Mouse (Mus musculus) E14TG2a.4 (cell line): ENCODE data around the gene Fabp3.
A peak's percentile ranks its signal among the peaks of the same experiment; 100 is the strongest.

Source experiments
- H3K27me3 ChIP-seq: 2 replicates; pipeline ENCODE4 v1.6.1; 2014; ENCODE audit warnings: low read length, control low read depth; ENCODE audit not compliant: insufficient read depth
- H3K36me3 ChIP-seq: 2 replicates; pipeline ENCODE4 v1.6.1; 2014; ENCODE audit warnings: low read length, control low read depth; ENCODE audit not compliant: insufficient read depth
- H3K4me1 ChIP-seq: replicated peaks from 2 replicates; pipeline ENCODE4 v1.6.1; 2014; ENCODE audit warnings: low read depth, low read length, control low read depth
- H3K4me3 ChIP-seq: replicated peaks from 2 replicates; pipeline ENCODE4 v1.5.1; 2014; ENCODE audit warnings: mild to moderate bottlenecking, low read length
- H3K9me3 ChIP-seq: 2 replicates; pipeline ENCODE4 v1.6.1; 2014; ENCODE audit warnings: low read length, control low read depth
- CTCF ChIP-seq: conservative IDR thresholded peaks from 2 replicates; pipeline ENCODE4 v1.5.1; 2014; ENCODE audit warnings: low read length
- NANOG ChIP-seq: IDR thresholded peaks from 2 replicates; pipeline ENCODE4 v1.6.1; 2014; ENCODE audit warnings: borderline replicate concordance, low read length, mixed read lengths
- POU5F1 ChIP-seq: IDR thresholded peaks from 2 replicates; pipeline ENCODE4 v1.6.1; 2014; ENCODE audit warnings: low read length, borderline replicate concordance

Gene Fabp3

DNA sequence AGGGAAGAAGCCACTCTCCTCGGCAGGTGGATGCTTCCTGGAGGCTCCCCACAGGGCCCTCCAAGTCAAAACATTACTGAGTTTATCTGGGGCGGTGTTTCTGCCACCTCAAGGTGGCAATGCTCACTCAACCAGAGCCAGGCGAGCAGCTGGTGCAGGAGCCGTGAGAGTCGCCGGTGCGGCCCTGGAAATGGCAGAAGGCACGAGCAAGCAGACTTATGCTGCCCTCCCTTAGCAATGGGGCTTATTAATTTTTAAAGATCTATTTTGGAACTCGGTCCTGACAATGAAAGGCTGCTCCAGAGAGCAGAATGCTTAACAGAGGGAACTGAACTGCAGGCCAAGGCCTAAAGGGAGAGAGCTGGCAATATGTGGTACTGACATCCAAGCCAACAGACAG, 19.0 kb downstream of the Fabp3 start:
- Histone ChIP-seq H3K4me1 (peaks cover 45% of the 10 kb centered on the region), H3K9me3 (no peaks in the 10 kb centered on the region), H3K27me3 (no peaks in the 10 kb centered on the region), H3K36me3 (peaks cover 75% of the 10 kb centered on the region), H3K4me3 (no peak overlapping the region)
- TF ChIP-seq CTCF (no peak), POU5F1 (no peak), NANOG (no peak)

- TF ChIP-seq CTCF (no peak), POU5F1 (no peak), NANOG (no peak)
- H3K27me3 ChIP-seq = no peaks in the 10 kb centered on the region
- H3K4me1 ChIP-seq = peaks cover 6% of the 10 kb centered on the region
- H3K4me3 ChIP-seq = no peak overlapping the region
- H3K36me3 ChIP-seq = peaks cover 56% of the 10 kb centered on the region
- no peaks in the 10 kb centered on the region for H3K9me3 ChIP-seq
These were observed 27.5 kb downstream of the Fabp3 start for GRCm38 (mm10) chr4:130335867-130336266.

GRCm38 (mm10) chr4:130341691-130342090, 33.3 kb downstream of the Fabp3 start:
- TF ChIP-seq POU5F1 = no peak
- peak; percentile 85 for TF ChIP-seq CTCF
- Histone ChIP-seq H3K9me3 (no peaks in the 10 kb centered on the region), H3K4me3 (no peak overlapping the region), H3K27me3 (no peaks in the 10 kb centered on the region), H3K4me1 (peaks cover 6% of the 10 kb centered on the region), H3K36me3 (peaks cover 74% of the 10 kb centered on the region)

DNA sequence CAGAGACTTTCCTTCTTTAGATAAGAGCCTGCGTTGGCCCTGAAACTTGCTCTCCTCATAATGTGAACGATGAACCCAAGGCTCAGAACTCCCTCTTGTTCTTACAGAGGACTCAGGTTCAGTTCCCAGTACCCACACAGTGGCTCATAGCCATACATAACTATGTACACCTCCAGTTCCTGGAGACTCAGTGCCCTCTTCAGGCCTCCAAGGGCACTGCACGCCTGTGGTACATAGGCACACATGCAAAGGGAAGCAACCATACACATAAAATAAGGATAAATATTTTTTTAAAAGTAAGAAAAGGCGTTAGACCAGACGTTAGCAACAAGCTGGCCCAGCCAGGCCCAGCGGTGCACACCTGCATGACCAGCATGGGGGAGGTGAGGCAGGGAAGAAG, 41.3 kb downstream of the Fabp3 start:
- no peak overlapping the region for H3K4me3 ChIP-seq
- H3K27me3 ChIP-seq = no peaks in the 10 kb centered on the region
- TF ChIP-seq POU5F1 = no peak
- TF ChIP-seq CTCF = peak; percentile 78
- no peak for TF ChIP-seq NANOG

DNA sequence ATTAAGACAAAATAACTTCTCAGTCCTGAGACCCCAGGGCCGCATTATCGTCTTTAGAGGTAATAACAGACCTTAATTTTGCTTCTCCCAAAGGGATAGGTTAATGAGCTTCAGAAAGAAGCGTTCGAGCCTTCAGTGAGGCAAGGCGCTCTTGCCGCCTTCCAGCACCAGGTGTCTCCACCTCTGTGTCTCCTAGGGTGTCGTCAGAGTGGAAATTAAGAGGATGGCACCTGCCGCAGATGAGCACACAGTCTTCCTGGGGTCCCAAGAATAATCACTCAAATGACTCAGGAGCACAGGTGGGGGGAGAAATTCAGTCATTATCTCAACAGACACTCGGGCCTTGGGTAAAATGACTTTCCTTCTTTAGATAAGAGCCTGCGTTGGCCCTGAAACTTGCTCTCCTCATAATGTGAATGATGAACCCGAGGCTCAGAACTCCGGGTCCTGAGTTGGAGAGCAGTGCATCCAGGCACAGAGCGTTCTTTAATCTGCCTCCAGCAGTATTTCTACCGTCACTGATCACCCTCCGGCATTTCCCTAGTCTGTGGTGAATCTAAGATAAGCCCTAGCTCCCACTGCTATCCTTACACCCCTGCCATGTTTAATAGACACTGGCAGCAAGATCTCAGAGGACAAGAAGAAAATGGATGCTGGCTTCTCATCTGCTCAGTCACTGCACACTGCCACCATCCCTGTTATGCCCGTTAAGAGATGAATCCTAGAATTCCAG, 42.5 kb downstream of the Fabp3 start:
- Histone ChIP-seq H3K36me3 (peaks cover 95% of the 10 kb centered on the region), H3K27me3 (no peaks in the 10 kb centered on the region), H3K9me3 (no peaks in the 10 kb centered on the region), H3K4me3 (no peak overlapping the region), H3K4me1 (peaks cover 18% of the 10 kb centered on the region)
- TF ChIP-seq NANOG (no peak), CTCF (peak; percentile 21; the same call in 1 of the 2 replicates)

More for the DNA sequence above, 41.3 kb downstream of the Fabp3 start:
- Histone ChIP-seq H3K36me3 (peaks cover 98% of the 10 kb centered on the region), H3K9me3 (no peaks in the 10 kb centered on the region), H3K4me1 (peaks cover 16% of the 10 kb centered on the region)

- TF ChIP-seq POU5F1 (no peak), NANOG (no peak), CTCF (no peak)
- no peak overlapping the region for H3K4me3 ChIP-seq
- H3K27me3 ChIP-seq = no peaks in the 10 kb centered on the region
- peaks cover 89% of the 10 kb centered on the region for H3K36me3 ChIP-seq
- no peaks in the 10 kb centered on the region for H3K9me3 ChIP-seq
- peaks cover 22% of the 10 kb centered on the region for H3K4me1 ChIP-seq
These were observed 44.2 kb downstream of the Fabp3 start for GRCm38 (mm10) chr4:130352588-130352987.

DNA sequence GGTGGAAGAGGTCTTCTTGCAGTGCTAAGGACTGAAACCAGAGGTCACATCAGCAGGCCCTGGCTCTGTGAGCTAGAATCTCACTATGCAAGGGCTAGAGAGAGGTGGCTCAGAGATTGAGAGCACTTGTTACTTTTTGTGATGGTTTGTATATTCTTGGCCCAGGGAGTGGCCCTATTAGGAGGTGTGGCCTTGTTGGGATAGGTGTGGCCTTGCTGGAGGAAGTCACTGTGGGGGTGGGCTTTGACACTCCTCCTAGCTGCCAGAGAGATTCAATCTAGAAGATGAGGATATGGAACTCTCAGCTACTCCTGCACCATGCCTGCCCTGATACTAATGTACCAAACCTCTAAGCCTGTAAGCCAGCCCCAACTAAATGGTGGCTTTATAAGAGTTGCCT, 49.6 kb downstream of the Fabp3 start:
- Histone ChIP-seq H3K27me3 (no peaks in the 10 kb centered on the region), H3K36me3 (peaks cover 48% of the 10 kb centered on the region), H3K4me3 (peak overlapping the region; percentile 100), H3K4me1 (peaks cover 59% of the 10 kb centered on the region), H3K9me3 (no peaks in the 10 kb centered on the region)
- TF ChIP-seq CTCF (no peak), POU5F1 (no peak), NANOG (no peak)

- TF ChIP-seq CTCF (no peak), NANOG (no peak), POU5F1 (no peak)
- Histone ChIP-seq H3K4me1 (peaks cover 48% of the 10 kb centered on the region), H3K27me3 (no peaks in the 10 kb centered on the region), H3K36me3 (peaks cover 45% of the 10 kb centered on the region), H3K4me3 (peak within 1 kb of the TSS; percentile 100), H3K9me3 (no peaks in the 10 kb centered on the region)
These were observed 51.3 kb downstream of the Fabp3 start, which contains the start of the genes Zcchc17 and Snrnp40 for GRCm38 (mm10) chr4:130359486-130360237. Gene Zcchc17, minus strand, starts transcription at chr4:130359943. Gene Snrnp40, plus strand, starts transcription at chr4:130360132.

DNA sequence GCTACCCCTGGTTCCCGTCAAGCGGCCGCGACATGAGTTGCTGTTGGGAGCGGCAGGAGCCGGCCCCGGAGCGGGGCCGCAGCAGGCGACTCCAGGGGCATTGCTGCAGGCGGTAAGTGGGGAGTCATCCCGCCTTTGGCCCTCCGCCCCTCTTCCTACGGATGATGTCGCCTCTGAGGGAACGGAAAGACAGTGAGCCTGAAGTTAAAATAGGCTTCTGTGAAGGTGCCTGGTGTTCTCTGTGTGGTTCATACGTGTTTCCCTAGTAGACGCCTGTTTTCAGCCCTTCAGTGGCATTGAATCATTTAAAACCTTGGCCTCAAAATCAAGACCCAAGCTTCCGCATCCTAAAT, 51.8 kb downstream of the Fabp3 start:
- Histone ChIP-seq H3K4me3 (peak overlapping the region; percentile 100), H3K36me3 (peaks cover 44% of the 10 kb centered on the region), H3K4me1 (peaks cover 47% of the 10 kb centered on the region), H3K27me3 (no peaks in the 10 kb centered on the region), H3K9me3 (no peaks in the 10 kb centered on the region)
- no peak for TF ChIP-seq CTCF
- TF ChIP-seq NANOG = no peak
